Mouse (Mus musculus): ENCODE data around the gene Adamts15. TPM values are rescaled to one million over a fixed set of nuclear protein-coding genes. Genes with fewer than 3 reads are reported as not detected.
A peak's percentile ranks its signal among the peaks of the same experiment; 100 is the strongest.

The Adamts15 gene
- polyA plus RNA-seq, 1 experiment from 2014 or later = 10.2 TPM

GRCm38 (mm10) chr9:30918466-30919356 is 3.5 kb downstream of the Adamts15 start:
- no peak overlapping the region for H3K27ac ChIP-seq (ENCODE audit: low read length)
- 39% methylated on average over 12 of the region's 12 CpGs for WGBS
- H3K9ac ChIP-seq (replicated peaks; ENCODE audit: low read depth) = no peak overlapping the region
- H3K36me3 ChIP-seq (ENCODE audit: insufficient read depth, low read length) = no peaks in the 10 kb centered on the region
- ATAC-seq (no peak), DNase-seq (ENCODE audit: low spot score) (peak; percentile 29)
- peak overlapping the region; percentile 8 for H3K4me3 ChIP-seq (ENCODE audit: low read depth, low read length)
- H3K4me2 ChIP-seq (replicated peaks; ENCODE audit: low read depth, low read length) = peak overlapping the region; percentile 61
- no peaks in the 10 kb centered on the region for H3K4me1 ChIP-seq (ENCODE audit: insufficient read depth, low read depth, low read length)
- H3K27me3 ChIP-seq (replicated peaks; ENCODE audit: insufficient read depth, low read length) = peaks cover 22% of the 10 kb centered on the region; the same call in 1 of the 2 replicates
- H3K9me3 ChIP-seq (ENCODE audit: low read length) = no peaks in the 10 kb centered on the region
- no peak for TF ChIP-seq EP300 (IDR thresholded peaks at IDR 0.05)
- TF ChIP-seq CTCF (IDR thresholded peaks at IDR 0.05) = no peak

GRCm38 (mm10) chr9:30916266-30916968 is 5.8 kb downstream of the Adamts15 start:
- no peaks in the 10 kb centered on the region for H3K4me1 ChIP-seq (ENCODE audit: insufficient read depth, low read depth, low read length)
- no peaks in the 10 kb centered on the region for H3K9me3 ChIP-seq (ENCODE audit: low read length)
- H3K27ac ChIP-seq (ENCODE audit: low read length) = no peak overlapping the region
- no peak overlapping the region for H3K4me3 ChIP-seq (ENCODE audit: low read depth, low read length)
- H3K27me3 ChIP-seq (replicated peaks; ENCODE audit: insufficient read depth, low read length) = 0 out of 2 replicates have a peak, but pooled peaks cover 13% of the 10 kb centered on the region
- DNase-seq (ENCODE audit: low spot score) = no peak
- no peak for TF ChIP-seq CTCF (IDR thresholded peaks at IDR 0.05)
- TF ChIP-seq EP300 (IDR thresholded peaks at IDR 0.05) = no peak
- 71% methylated on average over 6 of the region's 6 CpGs for WGBS
- no peak overlapping the region for H3K4me2 ChIP-seq (replicated peaks; ENCODE audit: low read depth, low read length)
- H3K36me3 ChIP-seq (ENCODE audit: insufficient read depth, low read length) = no peaks in the 10 kb centered on the region
- no peak overlapping the region for H3K9ac ChIP-seq (replicated peaks; ENCODE audit: low read depth)
- no peak for ATAC-seq

GRCm38 (mm10) chr9:30914241-30914640 is 8.0 kb downstream of the Adamts15 start:
- no peak overlapping the region for H3K4me3 ChIP-seq (ENCODE audit: low read depth, low read length)
- H3K27me3 ChIP-seq (replicated peaks; ENCODE audit: insufficient read depth, low read length) = 0 out of 2 replicates have a peak, but pooled peaks cover 4% of the 10 kb centered on the region
- TF ChIP-seq CTCF (IDR thresholded peaks at IDR 0.05) (no peak), EP300 (IDR thresholded peaks at IDR 0.05) (no peak)
- no peak overlapping the region for H3K27ac ChIP-seq (ENCODE audit: low read length)
- no peak overlapping the region for H3K9ac ChIP-seq (replicated peaks; ENCODE audit: low read depth)
- no peak overlapping the region for H3K4me2 ChIP-seq (replicated peaks; ENCODE audit: low read depth, low read length)
- 0 out of 2 replicates have a peak, but pooled peaks have one; percentile 3 for ATAC-seq
- DNase-seq (ENCODE audit: low spot score) = peak; percentile 26
- 68% methylated on average over 2 of the region's 2 CpGs for WGBS
- no peaks in the 10 kb centered on the region for H3K36me3 ChIP-seq (ENCODE audit: insufficient read depth, low read length)
- no peaks in the 10 kb centered on the region for H3K4me1 ChIP-seq (ENCODE audit: insufficient read depth, low read depth, low read length)
- no peaks in the 10 kb centered on the region for H3K9me3 ChIP-seq (ENCODE audit: low read length)

- 73% methylated on average over 3 of the region's 3 CpGs for WGBS
- Histone ChIP-seq H3K27ac (ENCODE audit: low read length) (no peak overlapping the region), H3K36me3 (ENCODE audit: insufficient read depth, low read length) (no peaks in the 10 kb centered on the region), H3K4me1 (ENCODE audit: insufficient read depth, low read depth, low read length) (no peaks in the 10 kb centered on the region), H3K9me3 (ENCODE audit: low read length) (no peaks in the 10 kb centered on the region), H3K4me3 (ENCODE audit: low read depth, low read length) (no peak overlapping the region), H3K4me2 (replicated peaks; ENCODE audit: low read depth, low read length) (no peak overlapping the region), H3K9ac (replicated peaks; ENCODE audit: low read depth) (no peak overlapping the region), H3K27me3 (replicated peaks; ENCODE audit: insufficient read depth, low read length) (no peaks in the 10 kb centered on the region)
- no peak for DNase-seq (ENCODE audit: low spot score)
- TF ChIP-seq CTCF (IDR thresholded peaks at IDR 0.05) (no peak), EP300 (IDR thresholded peaks at IDR 0.05) (no peak)
- no peak for ATAC-seq
Observed at GRCm38 (mm10) chr9:30913429-30913828, 8.8 kb downstream of the Adamts15 start.

GRCm38 (mm10) chr9:30912161-30912560 is 10.1 kb downstream of the Adamts15 start:
- no peaks in the 10 kb centered on the region for H3K9me3 ChIP-seq (ENCODE audit: low read length)
- WGBS = 43% methylated on average over 3 of the region's 3 CpGs
- H3K4me1 ChIP-seq (ENCODE audit: insufficient read depth, low read depth, low read length) = no peaks in the 10 kb centered on the region
- no peak overlapping the region for H3K9ac ChIP-seq (replicated peaks; ENCODE audit: low read depth)
- no peak overlapping the region for H3K4me2 ChIP-seq (replicated peaks; ENCODE audit: low read depth, low read length)
- H3K4me3 ChIP-seq (ENCODE audit: low read depth, low read length) = no peak overlapping the region
- H3K36me3 ChIP-seq (ENCODE audit: insufficient read depth, low read length) = no peaks in the 10 kb centered on the region
- DNase-seq (ENCODE audit: low spot score) (peak; percentile 12), ATAC-seq (no peak)
- H3K27ac ChIP-seq (ENCODE audit: low read length) = no peak overlapping the region
- TF ChIP-seq CTCF (IDR thresholded peaks at IDR 0.05) (no peak), EP300 (IDR thresholded peaks at IDR 0.05) (no peak)
- no peaks in the 10 kb centered on the region for H3K27me3 ChIP-seq (replicated peaks; ENCODE audit: insufficient read depth, low read length)

- no peak for DNase-seq (ENCODE audit: low spot score)
- 86% methylated on average over 5 of the region's 5 CpGs for WGBS
Observed at GRCm38 (mm10) chr9:30910491-30910890, 11.8 kb downstream of the Adamts15 start.

More at GRCm38 (mm10) chr9:30910491-30910890, 11.8 kb downstream of the Adamts15 start:
- TF ChIP-seq EP300 (IDR thresholded peaks at IDR 0.05) (no peak), CTCF (IDR thresholded peaks at IDR 0.05) (no peak)
- H3K36me3 ChIP-seq (ENCODE audit: insufficient read depth, low read length) = no peaks in the 10 kb centered on the region
- H3K27ac ChIP-seq (ENCODE audit: low read length) = no peak overlapping the region
- H3K4me3 ChIP-seq (ENCODE audit: low read depth, low read length) = no peak overlapping the region
- no peak for ATAC-seq
- no peak overlapping the region for H3K9ac ChIP-seq (replicated peaks; ENCODE audit: low read depth)
- no peaks in the 10 kb centered on the region for H3K9me3 ChIP-seq (ENCODE audit: low read length)
- H3K27me3 ChIP-seq (replicated peaks; ENCODE audit: insufficient read depth, low read length) = no peaks in the 10 kb centered on the region
- no peaks in the 10 kb centered on the region for H3K4me1 ChIP-seq (ENCODE audit: insufficient read depth, low read depth, low read length)
- no peak overlapping the region for H3K4me2 ChIP-seq (replicated peaks; ENCODE audit: low read depth, low read length)
